Mouse (Mus musculus) olfactory bulb, adult 2 months (tissue): ENCODE measurements around the gene Dlat. TPM values are rescaled to one million over a fixed set of nuclear protein-coding genes. Genes with fewer than 3 reads are reported as not detected.

ENCODE experiments used
- H3K27ac ChIP-seq: fragments of 200-500 bp; 2 replicates; pipeline ENCODE4 v1.5.1; 2012; ENCODE audit warnings: low read depth, low read length; ENCODE audit not compliant: insufficient read depth
- H3K4me1 ChIP-seq: fragments of 200-500 bp; 2 replicates; pipeline ENCODE4 v1.6.1; 2012; ENCODE audit warnings: low read length; ENCODE audit not compliant: control insufficient read depth, insufficient read depth
- H3K4me3 ChIP-seq: fragments of 200-500 bp; 2 replicates; pipeline ENCODE4 v1.5.1; 2012; ENCODE audit warnings: mild to moderate bottlenecking, low read depth, low read length, moderate library complexity; ENCODE audit not compliant: insufficient read depth
- CTCF ChIP-seq: fragments of 200-500 bp; IDR thresholded peaks from 2 replicates; pipeline ENCODE4 v1.5.1; 2012; ENCODE audit warnings: low read depth, mild to moderate bottlenecking, low read length, moderate library complexity; ENCODE audit not compliant: insufficient read depth
- POLR2A ChIP-seq: fragments of 200-500 bp; IDR thresholded peaks from 2 replicates; pipeline ENCODE4 v1.6.1; 2012; ENCODE audit warnings: mild to moderate bottlenecking, low read depth, low read length, moderate library complexity; ENCODE audit not compliant: insufficient read depth
- WGBS: fragments of 180-500 bp; shearing (Covaris S2); methylation state at CpG from one replicate; pipeline ENCODE4 v1.1.7; 2018; 5-methylcytosine and 5-hydroxymethylcytosine counted together
- polyA plus RNA-seq: library from polyadenylated mRNA; stranded (reverse); fragments of >200 nt; gene quantifications from 2 replicates; pipeline ENCODE4 v1.2.4, GENCODE M21; 2012; ENCODE audit warnings: low replicate concordance; ENCODE audit not compliant: missing spikeins, insufficient read depth, insufficient read length

The Dlat gene
- not detected in 2 replicates for polyA plus RNA-seq

GRCm38 (mm10) chr9:50659392-50660217 is at the start of gene Dlat:
Gene Dlat, minus strand, starts transcription at chr9:50659780.
- under 1% methylated on average over 63 of the region's 63 CpGs for WGBS
- peaks cover 5% of the 10 kb centered on the region; the same call in 1 of the 2 replicates for H3K4me1 ChIP-seq
- peak within 1 kb of the TSS; percentile 74 for H3K4me3 ChIP-seq
- TF ChIP-seq CTCF (no peak), POLR2A (peak; percentile 88)
- peak within 1 kb of the TSS; percentile 78 for H3K27ac ChIP-seq

- no peaks in the 10 kb centered on the region for H3K4me1 ChIP-seq
- TF ChIP-seq POLR2A = no peak
- TF ChIP-seq CTCF = 0 out of 2 replicates have a peak, but pooled peaks have one; percentile 10
- H3K27ac ChIP-seq = no peak overlapping the region
- H3K4me3 ChIP-seq = no peak overlapping the region
- WGBS = 17% methylated on average over 2 of the region's 2 CpGs
These were observed 49.5 kb upstream of the Dlat start for GRCm38 (mm10) chr9:50709108-50709507.

- 70% methylated on average over 6 of the region's 6 CpGs for WGBS
These were observed 45.3 kb upstream of the Dlat start for GRCm38 (mm10) chr9:50704907-50705306.

GRCm38 (mm10) chr9:50700921-50701691 is 41.5 kb upstream of the Dlat start:
- no peak for TF ChIP-seq POLR2A
- no peak for TF ChIP-seq CTCF
- Histone ChIP-seq H3K27ac (no peak overlapping the region), H3K4me3 (no peak overlapping the region), H3K4me1 (peaks cover 11% of the 10 kb centered on the region)
- 66% methylated on average over 11 of the region's 11 CpGs for WGBS

More at GRCm38 (mm10) chr9:50704907-50705306, 45.3 kb upstream of the Dlat start:
- no peak overlapping the region for H3K27ac ChIP-seq
- no peak overlapping the region for H3K4me3 ChIP-seq
- TF ChIP-seq POLR2A = no peak
- TF ChIP-seq CTCF = no peak
- peaks cover 8% of the 10 kb centered on the region for H3K4me1 ChIP-seq

GRCm38 (mm10) chr9:50698418-50699409 is 39.1 kb upstream of the Dlat start:
- H3K4me3 ChIP-seq = peak overlapping the region; percentile 81
- H3K27ac ChIP-seq = peak overlapping the region; percentile 86
- no peak; the same call in 1 of the 2 replicates for TF ChIP-seq POLR2A
- TF ChIP-seq CTCF = no peak
- under 1% methylated on average over 69 of the region's 70 CpGs for WGBS
- H3K4me1 ChIP-seq = peaks cover 11% of the 10 kb centered on the region

GRCm38 (mm10) chr9:50697706-50698041 is 38.1 kb upstream of the Dlat start:
- H3K4me1 ChIP-seq = peaks cover 11% of the 10 kb centered on the region
- H3K4me3 ChIP-seq = peak overlapping the region; percentile 55
- no peak for TF ChIP-seq CTCF
- TF ChIP-seq POLR2A = 0 out of 2 replicates have a peak, but pooled peaks have one; percentile 41
- peak overlapping the region; percentile 61; the same call in 1 of the 2 replicates for H3K27ac ChIP-seq
- WGBS = 2% methylated on average over 12 of the region's 12 CpGs

- WGBS = 45% methylated on average over 12 of the region's 12 CpGs
- Histone ChIP-seq H3K4me1 (peaks cover 11% of the 10 kb centered on the region), H3K27ac (peak overlapping the region; percentile 61; the same call in 1 of the 2 replicates), H3K4me3 (peak overlapping the region; percentile 55)
- no peak for TF ChIP-seq POLR2A
- TF ChIP-seq CTCF = no peak
These were observed 37.5 kb upstream of the Dlat start for GRCm38 (mm10) chr9:50696851-50697705.

- Histone ChIP-seq H3K4me3 (no peak overlapping the region), H3K27ac (no peak overlapping the region), H3K4me1 (peaks cover 3% of the 10 kb centered on the region)
- TF ChIP-seq POLR2A (no peak), CTCF (no peak)
- 82% methylated on average over 6 of the region's 6 CpGs for WGBS
These were observed 35.6 kb upstream of the Dlat start for GRCm38 (mm10) chr9:50695153-50695552.
